Mouse (Mus musculus): ENCODE results near the gene Kif13a.
A peak's percentile ranks its signal among the peaks of the same experiment; 100 is the strongest.

Kif13a gene

DNA sequence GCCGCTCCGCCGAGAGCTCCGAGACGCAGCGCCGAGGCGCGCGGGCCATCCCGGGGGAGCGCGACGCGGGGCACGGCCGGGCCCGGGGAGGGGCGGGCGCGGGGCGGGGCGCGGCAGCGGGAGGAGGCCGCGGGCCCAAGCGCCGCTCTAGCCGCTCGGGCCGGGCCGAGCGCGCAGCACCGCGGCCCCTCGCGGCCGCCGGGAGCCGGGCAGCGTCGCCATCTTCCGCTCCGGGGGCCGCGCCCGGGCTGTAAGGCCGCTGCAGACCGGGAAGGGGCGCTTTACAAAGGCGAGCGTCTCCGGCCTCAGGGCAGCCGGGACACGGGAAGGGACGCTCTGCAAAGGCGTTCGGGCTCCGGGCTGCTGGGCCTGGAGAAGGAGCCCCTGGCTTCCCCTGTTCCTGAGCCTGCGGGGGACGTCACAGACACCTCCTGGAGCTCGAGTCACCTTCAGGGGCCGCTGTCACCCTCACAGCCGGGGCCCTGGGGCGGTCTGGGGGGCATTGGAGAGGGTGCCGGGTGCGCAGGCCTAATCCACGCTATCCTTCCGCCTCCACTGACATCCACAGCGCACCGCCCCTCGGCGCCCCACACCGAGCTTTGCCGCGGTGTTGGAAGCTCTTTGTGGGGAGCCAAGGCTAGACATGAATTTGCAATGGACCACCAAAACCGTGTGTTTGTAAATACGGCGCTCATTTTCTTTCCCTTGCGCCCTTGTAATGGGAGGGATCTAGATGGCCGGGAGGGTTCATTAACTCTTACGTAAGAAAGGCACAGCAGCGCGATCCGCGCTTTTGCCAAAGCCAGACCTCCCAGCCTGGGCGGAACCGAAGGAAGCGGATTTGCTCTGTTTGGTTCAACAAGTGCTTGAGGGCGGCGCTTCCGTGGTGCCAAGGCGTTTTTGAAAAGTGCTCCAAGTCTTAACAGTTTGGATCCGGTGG is at the start of gene Kif13a:
TSS of gene Kif13a (minus strand) at position 149 of the 940 bp plus-strand sequence.
- peak; percentile 32 for DNase-seq (ENCODE audit: low spot score)

DNA sequence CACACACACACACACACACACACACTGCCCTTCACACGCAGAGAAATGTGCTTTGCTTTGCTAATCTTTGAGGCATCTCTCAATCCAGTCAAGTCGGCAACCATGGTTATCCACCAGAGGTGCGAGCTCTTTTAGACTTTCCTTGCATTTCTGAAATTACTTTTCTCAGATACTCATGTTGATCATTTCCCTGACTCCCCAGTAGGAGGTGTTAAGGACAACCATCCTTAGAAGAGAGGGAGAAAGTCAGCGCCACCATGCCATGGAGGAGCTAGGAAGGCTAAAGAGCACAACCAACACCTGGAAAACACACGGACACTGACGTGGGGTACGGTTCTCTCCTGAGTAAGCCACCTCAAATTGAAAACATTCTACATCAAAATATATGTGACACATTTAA is 46.9 kb upstream of the Kif13a start:
- DNase-seq (ENCODE audit: low spot score): no peak

DNA sequence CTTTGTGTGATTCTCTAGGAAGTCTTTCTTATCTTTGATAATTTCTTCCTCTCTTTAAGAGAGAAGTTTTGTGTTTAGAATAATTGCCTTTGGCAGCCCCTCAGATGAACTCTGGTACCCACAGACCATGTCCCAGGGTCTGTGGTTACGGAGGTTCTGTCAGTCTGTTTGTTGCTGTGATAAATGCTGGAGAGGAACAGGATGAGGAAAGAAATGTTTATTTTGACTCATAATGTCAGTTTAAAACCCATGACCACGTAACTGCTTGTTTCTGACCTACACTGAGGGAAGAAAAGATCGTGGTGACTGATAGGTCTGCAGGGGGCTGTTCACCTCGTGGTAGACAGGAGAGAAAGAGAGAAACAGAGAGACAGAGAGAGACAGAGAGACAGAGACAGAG is 46.3 kb upstream of the Kif13a start:
- DNase-seq (ENCODE audit: low spot score): no peak

DNA sequence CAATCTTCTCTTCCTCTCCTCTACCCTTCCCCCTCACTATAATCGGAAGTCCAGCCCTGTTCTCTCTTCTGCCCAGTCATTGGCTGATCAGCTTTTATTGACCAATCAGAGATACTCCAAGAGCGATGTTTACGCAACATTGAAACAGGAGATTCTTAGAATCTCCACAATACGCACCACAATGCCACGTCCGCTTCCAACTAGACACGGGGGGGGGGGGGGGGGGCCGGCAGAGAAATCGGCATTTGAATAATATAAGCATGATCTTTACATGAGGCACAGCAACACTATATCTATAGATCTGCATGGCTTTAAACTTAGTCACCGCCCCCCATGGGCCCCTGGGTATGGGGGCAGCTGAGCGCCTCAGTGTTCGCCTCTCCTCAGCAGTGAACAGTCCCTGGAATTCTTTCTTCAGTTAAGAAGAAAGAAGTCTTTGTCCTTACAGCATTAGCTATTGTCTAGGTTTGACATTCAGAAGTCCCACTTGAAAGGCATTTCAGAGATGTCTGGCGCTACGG is 45.4 kb upstream of the Kif13a start:
- no peak for DNase-seq (ENCODE audit: low spot score)

DNA sequence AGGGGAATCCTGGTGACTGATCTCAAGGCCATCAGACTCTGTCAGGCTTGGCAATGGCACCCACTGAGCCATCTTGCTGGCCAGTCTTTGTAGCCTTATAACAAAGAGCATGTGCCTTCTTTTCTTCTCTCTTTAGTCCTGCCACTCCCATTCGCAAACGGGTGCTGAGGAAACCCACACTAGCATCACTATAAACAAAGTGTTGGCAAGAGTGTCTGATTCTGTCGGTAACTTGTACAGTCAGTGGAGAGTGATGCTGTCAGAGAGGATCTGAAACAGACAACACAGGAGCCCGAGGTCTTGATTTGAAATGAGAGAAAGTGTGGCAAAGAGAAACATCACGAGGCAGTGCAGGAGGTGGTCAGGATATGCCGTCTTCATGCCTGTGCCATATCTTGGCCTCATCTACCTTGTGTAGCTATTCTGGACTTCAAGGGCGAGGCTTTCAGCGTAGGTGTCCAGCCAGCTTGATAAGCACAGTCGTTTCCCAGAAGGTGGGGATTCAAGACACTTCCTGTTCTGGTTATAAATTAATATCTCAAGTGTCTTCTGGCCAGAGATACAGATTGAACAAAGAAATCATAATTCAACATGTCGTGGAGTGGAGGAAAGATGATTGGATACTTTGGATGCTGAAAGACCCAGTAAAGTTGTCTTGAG is 40.7 kb upstream of the Kif13a start:
- no peak for DNase-seq (ENCODE audit: low spot score)

DNA sequence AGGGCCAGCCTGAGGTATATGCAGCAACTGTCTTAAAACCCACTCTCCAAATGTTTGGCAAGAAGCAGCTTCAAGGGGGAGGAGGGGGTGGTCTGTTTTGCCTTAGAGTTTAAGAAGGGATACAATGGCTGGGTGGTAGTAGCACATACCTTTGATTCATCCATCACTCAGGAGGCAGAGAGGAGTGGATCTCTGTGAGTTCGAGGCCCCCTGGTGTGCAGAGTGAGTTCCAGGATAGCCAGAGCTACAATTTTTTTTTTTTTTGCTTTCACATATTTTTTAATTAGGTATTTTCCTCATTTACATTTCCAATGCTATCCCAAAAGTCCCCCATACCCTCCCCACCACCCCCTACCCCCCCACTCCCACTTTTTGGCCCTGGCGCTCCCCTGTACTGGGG is 39.0 kb upstream of the Kif13a start:
- no peak for DNase-seq (ENCODE audit: low spot score)

DNA sequence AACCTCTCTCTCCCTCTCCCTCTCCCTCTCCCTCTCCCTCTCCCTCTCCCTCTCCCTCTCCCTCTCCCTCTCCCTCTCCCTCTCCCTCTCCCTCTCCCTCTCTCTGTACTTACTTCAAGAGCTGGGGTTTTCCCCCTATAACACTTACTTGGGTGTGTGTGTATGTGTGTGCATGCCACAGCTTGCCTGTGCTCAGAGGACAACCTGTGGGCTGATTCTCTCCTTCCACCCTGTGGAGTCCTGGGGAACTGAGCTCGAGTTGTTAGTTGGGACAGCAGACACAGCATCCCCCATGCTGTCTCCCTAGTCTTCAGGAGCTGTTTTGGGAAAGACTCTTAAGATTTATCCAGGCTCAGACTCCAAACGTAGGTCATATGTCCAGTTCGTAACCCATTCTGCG is 37.6 kb upstream of the Kif13a start:
- DNase-seq (ENCODE audit: low spot score): no peak

DNA sequence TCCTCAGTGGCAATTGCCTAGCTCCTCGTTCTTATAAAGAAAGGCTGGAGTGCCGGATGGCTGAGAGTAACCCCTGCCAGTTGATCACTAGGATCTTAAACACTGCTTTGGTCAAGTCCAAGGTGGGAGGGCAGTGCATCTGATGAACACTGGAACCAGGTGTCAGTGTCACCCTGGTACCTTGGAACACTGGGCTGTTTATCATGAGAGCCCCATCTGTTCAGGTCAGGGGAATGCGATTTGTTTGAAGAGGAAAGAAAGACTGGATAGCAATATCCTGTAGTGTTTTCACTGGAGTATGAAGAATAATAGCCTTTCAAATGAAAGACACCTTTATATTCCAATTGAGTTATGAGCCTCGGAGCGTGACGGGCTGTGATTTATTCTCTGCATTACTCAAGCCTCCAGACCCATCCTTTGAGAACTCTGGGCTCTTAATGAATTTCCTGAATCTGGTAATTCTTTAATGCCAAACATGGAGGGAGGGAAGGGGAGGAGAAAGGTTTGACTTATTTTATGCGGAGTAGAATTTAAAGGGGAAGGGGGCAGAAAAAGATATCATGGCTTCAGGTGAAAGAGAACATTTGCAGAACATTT is 31.3 kb upstream of the Kif13a start:
- no peak for DNase-seq (ENCODE audit: low spot score)

DNA sequence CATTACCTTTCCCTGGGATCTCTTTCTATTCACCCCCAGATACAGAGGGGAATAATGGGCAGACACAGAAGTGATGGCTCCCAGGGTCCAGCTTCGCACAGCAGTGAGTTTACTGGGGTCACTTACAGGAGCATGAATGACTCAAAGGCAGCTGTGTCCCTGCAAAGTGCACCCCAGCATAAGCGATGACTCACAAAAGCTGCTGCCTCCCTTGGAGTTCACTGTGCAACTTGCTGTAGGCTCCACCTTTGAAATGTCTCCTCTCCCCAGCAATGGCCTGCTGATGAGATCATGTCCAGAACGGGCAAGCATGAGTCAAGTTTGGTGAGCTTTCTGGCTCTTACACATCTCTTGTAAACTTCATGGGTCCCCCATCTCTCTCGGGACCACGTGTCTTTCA is 29.5 kb upstream of the Kif13a start:
- DNase-seq (ENCODE audit: low spot score): no peak

DNA sequence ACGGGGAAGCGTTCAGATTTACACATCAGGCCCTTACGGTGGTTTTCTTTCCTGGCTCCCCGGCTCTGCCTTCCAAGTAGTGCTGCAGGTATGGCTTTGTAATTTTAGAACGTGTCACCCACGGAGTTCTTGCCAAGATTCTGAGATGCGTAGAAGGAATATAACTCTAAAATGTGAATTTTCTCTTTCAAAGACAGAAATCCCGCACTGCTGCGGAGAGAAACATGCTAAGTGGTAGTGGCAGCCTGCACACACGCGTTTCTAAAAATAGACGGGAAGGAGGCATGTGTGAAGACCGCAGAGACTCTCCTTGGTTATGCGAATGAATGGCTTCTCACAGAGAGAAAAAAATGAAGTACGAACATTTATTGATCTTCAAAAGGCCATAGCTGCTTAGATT is 21.5 kb upstream of the Kif13a start:
- DNase-seq (ENCODE audit: low spot score): no peak

DNA sequence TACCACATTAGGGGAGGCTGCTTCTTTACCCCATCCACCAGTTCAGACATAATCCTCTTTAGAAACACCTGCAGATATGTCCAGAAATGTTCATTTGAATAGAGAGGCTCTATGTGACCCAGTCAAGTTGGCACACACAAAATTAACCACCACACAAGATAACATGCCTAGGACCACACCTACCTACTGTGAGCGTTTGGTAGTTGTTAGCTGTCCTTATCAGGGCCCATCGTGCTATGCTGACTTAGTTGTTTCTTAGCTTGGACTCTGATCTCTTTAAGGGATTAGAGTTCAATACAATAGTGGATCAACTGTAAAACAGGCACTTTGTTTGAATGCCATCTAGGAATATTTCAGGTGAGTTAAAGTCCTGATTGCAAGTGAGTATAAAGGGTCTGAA is 20.1 kb upstream of the Kif13a start:
- no peak for DNase-seq (ENCODE audit: low spot score)

DNA sequence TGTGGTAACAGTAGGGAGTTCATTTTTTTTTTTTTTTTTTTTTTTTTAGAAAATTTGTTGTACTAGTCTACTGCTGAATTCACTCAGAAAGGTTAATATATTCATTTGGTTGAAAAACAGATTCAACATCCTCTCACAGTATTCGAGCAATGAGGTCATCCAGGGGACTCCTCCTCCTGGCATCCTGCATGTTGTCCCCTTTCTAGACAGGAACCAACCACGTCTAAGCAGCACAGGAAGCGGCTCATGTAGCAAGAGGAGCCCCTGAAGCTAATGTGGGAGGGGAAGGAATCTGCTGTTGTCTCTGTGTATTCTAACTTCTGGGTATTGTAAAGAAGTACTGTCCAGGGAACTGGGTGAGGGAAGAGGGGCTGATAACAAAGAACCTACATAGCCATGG is 18.4 kb upstream of the Kif13a start:
- no peak for DNase-seq (ENCODE audit: low spot score)

DNA sequence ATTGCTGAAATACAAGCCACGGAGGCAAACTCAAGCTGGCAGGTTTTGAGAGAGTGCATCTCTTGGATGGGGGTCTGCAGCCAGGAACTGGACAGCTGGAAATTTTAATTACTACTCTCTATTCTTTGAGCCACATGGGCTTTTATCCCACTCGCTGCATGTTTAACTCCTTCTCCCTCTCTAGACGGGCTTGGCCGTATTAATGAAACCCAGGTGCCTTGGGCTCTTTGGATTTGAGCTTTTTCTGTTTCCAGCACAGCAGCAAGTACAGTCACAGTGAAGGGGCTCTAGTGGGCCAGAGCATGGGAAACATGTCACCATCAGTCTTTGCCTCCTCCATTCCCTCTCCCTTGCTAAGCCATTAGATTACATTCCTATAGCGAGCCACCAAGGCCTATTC is 16.4 kb upstream of the Kif13a start:
- DNase-seq (ENCODE audit: low spot score): no peak

DNA sequence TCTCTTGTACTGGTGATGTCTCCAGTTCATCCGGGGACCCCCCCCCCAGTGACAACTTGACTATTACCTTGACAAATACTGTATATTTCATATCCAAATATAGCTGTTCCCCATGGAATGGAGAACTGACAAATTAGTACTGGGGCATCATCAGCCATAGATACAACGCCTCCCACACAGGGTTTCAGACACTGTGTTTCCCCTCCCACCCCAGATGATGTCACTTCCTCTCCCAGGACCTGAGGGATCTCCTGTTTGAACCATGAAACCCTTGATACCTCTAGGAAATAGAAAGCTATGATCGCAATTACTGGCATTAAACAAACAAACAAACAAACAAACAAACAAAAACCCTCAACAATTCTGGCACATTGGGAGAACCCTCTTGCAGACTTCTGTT is 15.6 kb upstream of the Kif13a start:
- no peak for DNase-seq (ENCODE audit: low spot score)

DNA sequence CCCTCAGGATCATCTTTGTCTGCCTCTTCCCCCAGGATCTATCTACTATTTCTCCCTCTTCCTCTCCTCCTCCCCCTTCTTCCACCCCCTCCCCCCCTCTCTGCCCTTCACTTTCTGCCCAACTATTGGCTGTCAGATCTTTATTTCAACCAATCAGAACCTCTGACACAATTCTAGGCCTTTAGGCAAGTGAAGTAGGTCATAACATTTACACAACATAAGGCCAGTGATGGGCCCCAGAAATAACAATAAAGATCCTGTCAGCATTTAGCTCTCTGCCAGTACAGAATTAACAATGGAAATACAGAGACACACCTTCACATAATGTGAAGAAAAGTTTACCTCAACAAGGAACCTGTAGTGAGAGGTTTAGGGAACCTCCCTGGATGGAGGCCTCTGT is 13.6 kb upstream of the Kif13a start:
- no peak for DNase-seq (ENCODE audit: low spot score)

DNA sequence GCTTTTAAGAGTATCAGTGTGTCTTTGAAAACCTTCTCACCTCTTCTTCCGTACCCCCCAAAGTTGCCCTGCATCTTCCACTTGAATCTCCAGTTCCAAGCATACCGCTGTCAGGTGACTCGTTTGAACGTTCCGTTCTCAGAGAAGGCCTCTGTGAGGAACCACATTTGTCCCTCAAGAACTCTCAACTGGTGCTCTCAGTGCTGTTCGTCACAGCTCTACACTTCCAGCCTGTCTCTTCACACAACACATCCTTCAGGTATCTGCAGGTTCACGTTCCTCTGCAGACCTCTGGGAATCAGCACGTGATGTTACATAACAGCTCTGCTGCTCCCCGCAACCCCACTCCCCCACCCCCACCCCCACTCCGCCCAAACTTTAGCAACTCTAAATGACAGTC is 4.4 kb upstream of the Kif13a start:
- no peak for DNase-seq (ENCODE audit: low spot score)

DNA sequence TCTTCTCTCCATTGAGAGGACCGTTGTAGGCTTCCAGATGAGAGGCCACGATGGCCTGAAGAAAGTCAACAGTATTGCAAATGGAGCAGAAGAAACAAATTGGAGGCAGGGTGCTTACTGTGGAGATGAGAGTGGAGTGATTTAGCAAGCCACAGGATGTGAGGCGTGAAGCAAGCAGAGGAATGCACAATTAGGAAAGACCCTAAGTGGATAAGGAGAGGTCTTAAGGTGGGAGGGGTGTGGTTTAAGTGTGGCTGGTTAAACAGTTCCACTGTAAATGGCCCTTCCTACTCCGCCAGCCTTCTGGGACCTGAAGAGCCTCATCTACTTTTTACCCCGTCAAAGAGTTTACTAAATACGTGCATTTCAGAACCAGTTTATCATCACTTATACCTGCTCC is 3.2 kb upstream of the Kif13a start:
- no peak for DNase-seq (ENCODE audit: low spot score)

DNA sequence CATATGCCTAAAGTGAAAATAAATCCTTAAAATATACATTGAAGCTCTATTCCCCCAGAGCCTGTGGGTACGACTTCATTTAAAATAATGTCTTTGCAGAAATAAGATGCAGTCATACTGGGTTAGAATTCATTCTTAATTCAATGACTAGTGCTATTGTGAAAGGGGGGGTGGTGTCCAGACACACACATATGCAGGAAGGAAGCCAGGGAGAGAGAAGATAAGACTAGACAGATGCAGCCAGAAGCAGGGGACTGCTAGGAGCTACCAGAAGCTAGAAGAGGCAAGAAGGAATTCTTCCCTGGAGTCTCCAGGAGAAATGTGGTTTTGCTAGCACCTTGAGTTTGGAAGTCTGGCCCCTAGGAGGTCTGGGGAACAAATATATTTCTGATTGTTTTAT is 2.4 kb upstream of the Kif13a start:
- no peak for DNase-seq (ENCODE audit: low spot score)

DNA sequence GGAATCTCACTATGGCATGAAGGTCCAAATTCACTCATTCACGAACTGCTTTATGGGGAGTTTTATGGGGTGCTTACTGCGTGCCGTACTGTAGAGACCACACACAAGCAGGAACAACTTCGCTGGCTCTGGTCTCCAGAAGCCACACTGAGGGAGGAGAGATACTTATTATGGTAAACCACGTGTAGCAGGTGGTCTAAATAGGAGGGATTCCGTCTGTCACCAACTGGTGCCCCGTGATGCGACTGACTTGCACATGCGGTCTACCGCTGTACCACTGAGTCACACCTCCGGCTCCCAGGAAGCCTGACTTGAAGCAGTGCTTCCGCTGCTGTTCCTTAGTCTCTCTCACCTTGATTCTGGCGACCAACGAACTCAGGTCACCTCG is 986 bp upstream of the Kif13a start:
- peak; percentile 61 for DNase-seq (ENCODE audit: low spot score)

DNA sequence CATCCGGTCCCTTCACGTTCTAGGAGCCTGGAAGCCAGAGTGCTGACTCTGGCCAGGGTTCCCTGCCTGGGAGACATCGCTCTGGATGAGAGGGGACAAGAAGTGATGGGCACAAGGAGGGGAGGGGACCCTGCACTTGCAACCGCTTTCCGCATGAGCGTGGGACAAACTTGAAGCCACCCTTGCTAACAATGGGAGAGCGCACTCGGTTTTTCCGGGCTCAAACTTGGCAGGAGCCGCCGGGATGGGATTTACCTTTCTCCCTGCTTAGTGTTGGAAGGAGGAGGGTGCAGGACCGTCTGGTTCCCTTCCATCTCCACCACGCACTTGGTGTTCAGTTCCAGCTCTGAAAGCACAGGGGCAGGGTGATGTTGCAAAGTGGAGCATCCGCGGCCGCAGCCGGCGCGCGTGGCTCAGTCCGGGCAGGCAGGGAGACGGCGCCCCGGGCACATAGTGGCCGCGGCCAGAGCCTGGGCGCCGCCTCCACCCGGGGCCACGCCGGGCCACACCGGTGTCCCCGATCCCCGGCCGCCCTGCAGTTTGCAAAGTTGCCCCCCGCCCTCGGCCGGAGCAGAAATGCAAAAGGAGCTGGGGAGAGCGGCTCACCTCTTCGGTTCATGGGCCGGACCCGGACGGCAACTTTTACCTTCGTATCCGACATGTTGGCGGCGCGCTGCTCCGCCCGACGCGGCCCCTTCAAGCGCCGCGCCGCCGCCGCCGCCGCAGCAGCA is 541 bp downstream of the Kif13a start:
- no peak for DNase-seq (ENCODE audit: low spot score)

DNA sequence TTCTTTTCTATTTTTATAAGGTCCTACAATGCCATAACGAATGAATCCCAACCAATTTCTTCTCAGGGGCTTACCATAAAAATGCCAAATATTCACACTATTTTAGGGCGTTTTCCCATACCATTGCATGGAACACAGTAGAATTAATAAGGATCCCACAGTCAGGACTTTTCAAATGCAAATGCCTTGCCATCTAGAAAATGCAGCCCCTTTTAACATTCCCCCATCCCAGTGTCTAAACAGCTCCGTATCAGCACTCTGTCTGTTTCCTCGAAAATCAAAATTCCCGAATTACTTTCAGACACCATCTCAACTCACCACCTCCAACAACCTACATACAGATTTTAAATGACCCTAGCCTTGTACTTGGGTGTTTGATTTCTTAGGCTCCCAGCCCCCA is 1.3 kb downstream of the Kif13a start:
- no peak for DNase-seq (ENCODE audit: low spot score)

DNA sequence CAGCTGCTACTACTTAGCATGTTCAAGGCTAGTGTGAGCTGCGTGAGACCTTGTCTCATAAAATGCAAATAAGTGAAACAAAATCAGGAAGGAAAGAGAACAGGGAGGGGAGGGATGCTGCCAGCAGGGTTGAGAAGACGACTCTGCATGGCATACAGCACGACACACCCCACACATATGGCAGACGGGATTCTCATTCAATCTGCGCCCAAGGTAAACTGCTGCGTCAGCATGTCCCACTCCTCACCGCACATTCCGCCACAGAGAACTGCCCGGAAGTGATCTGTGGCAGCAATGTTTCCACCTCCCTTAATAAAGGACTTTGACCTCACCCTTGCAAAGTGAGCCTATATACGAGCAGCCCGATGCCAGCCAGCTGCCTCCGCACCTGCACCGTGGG is 4.0 kb downstream of the Kif13a start:
- DNase-seq (ENCODE audit: low spot score): no peak
